Mouse (Mus musculus): Measurements from ENCODE around the gene Anapc16. TPM values are rescaled to one million over a fixed set of nuclear protein-coding genes. Genes with fewer than 3 reads are reported as not detected.
"Not testable (repeated sequence)": the region's sequence is repeated elsewhere in the genome, so short reads cannot be mapped to it uniquely, and the experiment has no call there.

Gene Anapc16
- polyA plus RNA-seq, 1 experiment from 2014 or later, result 86.4 TPM

- TF ChIP-seq CTCF (IDR thresholded peaks at IDR 0.05; ENCODE audit: low read depth), result no peak
- TF ChIP-seq EP300 (optimal IDR thresholded peaks at IDR 0.05), result no peak
- Histone ChIP-seq H3K4me2 (replicated peaks; ENCODE audit: low read depth) (no peak overlapping the region), H3K27me3 (ENCODE audit: control insufficient read depth, insufficient read depth, low read length) (no peaks in the 10 kb centered on the region), H3K4me1 (replicated peaks; ENCODE audit: control insufficient read depth, insufficient read depth) (peaks cover 2% of the 10 kb centered on the region; the same call in 1 of the 2 replicates), H3K9ac (ENCODE audit: low read length) (no peak overlapping the region), H3K27ac (replicated peaks) (no peak overlapping the region), H3K4me3 (ENCODE audit: low read depth, low read length) (no peak overlapping the region), H3K36me3 (ENCODE audit: control insufficient read depth, insufficient read depth, low read length) (peaks cover 6% of the 10 kb centered on the region), H3K9me3 (ENCODE audit: control insufficient read depth, low read length) (no peaks in the 10 kb centered on the region)
- ATAC-seq (ENCODE audit: low FRiP score, low TSS enrichment), result no peak
- 83% methylated on average over 3 of the region's 3 CpGs for WGBS
- DNase-seq (ENCODE audit: low spot score), result no peak
These were observed 3.9 kb downstream of the Anapc16 start for GRCm38 (mm10) chr10:59999057-59999456.

GRCm38 (mm10) chr10:59997591-59997990 is 5.3 kb downstream of the Anapc16 start:
- Histone ChIP-seq H3K9ac (ENCODE audit: low read length) (no peak overlapping the region), H3K27ac (replicated peaks) (no peak overlapping the region), H3K27me3 (ENCODE audit: control insufficient read depth, insufficient read depth, low read length) (no peaks in the 10 kb centered on the region), H3K36me3 (ENCODE audit: control insufficient read depth, insufficient read depth, low read length) (peaks cover 6% of the 10 kb centered on the region), H3K4me3 (ENCODE audit: low read depth, low read length) (no peak overlapping the region), H3K4me2 (replicated peaks; ENCODE audit: low read depth) (no peak overlapping the region), H3K4me1 (replicated peaks; ENCODE audit: control insufficient read depth, insufficient read depth) (no peaks in the 10 kb centered on the region), H3K9me3 (ENCODE audit: control insufficient read depth, low read length) (no peaks in the 10 kb centered on the region)
- ATAC-seq (ENCODE audit: low FRiP score, low TSS enrichment) (no peak), DNase-seq (ENCODE audit: low spot score) (no peak)
- no peak for TF ChIP-seq EP300 (optimal IDR thresholded peaks at IDR 0.05)
- peak; percentile 83 for TF ChIP-seq CTCF (IDR thresholded peaks at IDR 0.05; ENCODE audit: low read depth)
- 13% methylated on average over 7 of the region's 7 CpGs for WGBS

- H3K9ac ChIP-seq (ENCODE audit: low read length), result no peak overlapping the region
- H3K4me3 ChIP-seq (ENCODE audit: low read depth, low read length), result no peak overlapping the region
- DNase-seq (ENCODE audit: low spot score) (no peak), ATAC-seq (ENCODE audit: low FRiP score, low TSS enrichment) (no peak)
- no peak overlapping the region for H3K4me2 ChIP-seq (replicated peaks; ENCODE audit: low read depth)
- H3K36me3 ChIP-seq (ENCODE audit: control insufficient read depth, insufficient read depth, low read length), result peaks cover 6% of the 10 kb centered on the region
- no peaks in the 10 kb centered on the region for H3K4me1 ChIP-seq (replicated peaks; ENCODE audit: control insufficient read depth, insufficient read depth)
- no peaks in the 10 kb centered on the region for H3K27me3 ChIP-seq (ENCODE audit: control insufficient read depth, insufficient read depth, low read length)
- WGBS, result 89% methylated on average over 6 of the region's 6 CpGs
- H3K27ac ChIP-seq (replicated peaks), result no peak overlapping the region
- H3K9me3 ChIP-seq (ENCODE audit: control insufficient read depth, low read length), result no peaks in the 10 kb centered on the region
- no peak for TF ChIP-seq EP300 (optimal IDR thresholded peaks at IDR 0.05)
- TF ChIP-seq CTCF (IDR thresholded peaks at IDR 0.05; ENCODE audit: low read depth), result no peak
These were observed 7.0 kb downstream of the Anapc16 start for GRCm38 (mm10) chr10:59995889-59996288.

- DNase-seq (ENCODE audit: low spot score); H3K27me3 ChIP-seq (ENCODE audit: control insufficient read depth, insufficient read depth, low read length); H3K4me2 ChIP-seq (replicated peaks; ENCODE audit: low read depth); H3K4me3 ChIP-seq (ENCODE audit: low read depth, low read length); ATAC-seq (ENCODE audit: low FRiP score, low TSS enrichment); H3K4me1 ChIP-seq (replicated peaks; ENCODE audit: control insufficient read depth, insufficient read depth); H3K9me3 ChIP-seq (ENCODE audit: control insufficient read depth, low read length); H3K9ac ChIP-seq (ENCODE audit: low read length); H3K27ac ChIP-seq (replicated peaks): not testable (repeated sequence)
- peaks cover 15% of the 10 kb centered on the region for H3K36me3 ChIP-seq (ENCODE audit: control insufficient read depth, insufficient read depth, low read length)
- WGBS, result 89% methylated on average over 2 of the region's 3 CpGs
These were observed 9.1 kb downstream of the Anapc16 start for GRCm38 (mm10) chr10:59993813-59994212.

GRCm38 (mm10) chr10:59992024-59992423 is 10.9 kb downstream of the Anapc16 start:
- Histone ChIP-seq H3K4me1 (replicated peaks; ENCODE audit: control insufficient read depth, insufficient read depth) (no peaks in the 10 kb centered on the region), H3K27me3 (ENCODE audit: control insufficient read depth, insufficient read depth, low read length) (no peaks in the 10 kb centered on the region), H3K9ac (ENCODE audit: low read length) (no peak overlapping the region), H3K4me3 (ENCODE audit: low read depth, low read length) (no peak overlapping the region), H3K27ac (replicated peaks) (no peak overlapping the region), H3K9me3 (ENCODE audit: control insufficient read depth, low read length) (no peaks in the 10 kb centered on the region), H3K36me3 (ENCODE audit: control insufficient read depth, insufficient read depth, low read length) (peaks cover 19% of the 10 kb centered on the region), H3K4me2 (replicated peaks; ENCODE audit: low read depth) (no peak overlapping the region)
- WGBS, result 81% methylated on average over 8 of the region's 8 CpGs
- TF ChIP-seq CTCF (IDR thresholded peaks at IDR 0.05; ENCODE audit: low read depth), result no peak
- TF ChIP-seq EP300 (optimal IDR thresholded peaks at IDR 0.05), result no peak
- ATAC-seq (ENCODE audit: low FRiP score, low TSS enrichment) (no peak), DNase-seq (ENCODE audit: low spot score) (no peak)

GRCm38 (mm10) chr10:59991262-59991880 is 11.6 kb downstream of the Anapc16 start:
- no peak overlapping the region for H3K9ac ChIP-seq (ENCODE audit: low read length)
- no peak overlapping the region for H3K4me2 ChIP-seq (replicated peaks; ENCODE audit: low read depth)
- TF ChIP-seq CTCF (IDR thresholded peaks at IDR 0.05; ENCODE audit: low read depth) (no peak), EP300 (optimal IDR thresholded peaks at IDR 0.05) (no peak)
- no peaks in the 10 kb centered on the region for H3K9me3 ChIP-seq (ENCODE audit: control insufficient read depth, low read length)
- DNase-seq (ENCODE audit: low spot score), result no peak
- H3K27me3 ChIP-seq (ENCODE audit: control insufficient read depth, insufficient read depth, low read length), result no peaks in the 10 kb centered on the region
- no peak for ATAC-seq (ENCODE audit: low FRiP score, low TSS enrichment)
- H3K27ac ChIP-seq (replicated peaks), result no peak overlapping the region
- peaks cover 19% of the 10 kb centered on the region for H3K36me3 ChIP-seq (ENCODE audit: control insufficient read depth, insufficient read depth, low read length)
- no peak overlapping the region for H3K4me3 ChIP-seq (ENCODE audit: low read depth, low read length)
- no peaks in the 10 kb centered on the region for H3K4me1 ChIP-seq (replicated peaks; ENCODE audit: control insufficient read depth, insufficient read depth)
- WGBS, result 77% methylated on average over 9 of the region's 9 CpGs

Measured in stomach, postnatal 0 days (tissue).